Mouse (Mus musculus) embryo, embryonic 10 days (tissue): ENCODE measurements around the gene Chl1.

Experiments used
- DNase-seq: peaks from one replicate; pipeline ENCODE4 v3.0.0-alpha.2; 2015; ENCODE audit warnings: low spot score

Gene Chl1

DNA sequence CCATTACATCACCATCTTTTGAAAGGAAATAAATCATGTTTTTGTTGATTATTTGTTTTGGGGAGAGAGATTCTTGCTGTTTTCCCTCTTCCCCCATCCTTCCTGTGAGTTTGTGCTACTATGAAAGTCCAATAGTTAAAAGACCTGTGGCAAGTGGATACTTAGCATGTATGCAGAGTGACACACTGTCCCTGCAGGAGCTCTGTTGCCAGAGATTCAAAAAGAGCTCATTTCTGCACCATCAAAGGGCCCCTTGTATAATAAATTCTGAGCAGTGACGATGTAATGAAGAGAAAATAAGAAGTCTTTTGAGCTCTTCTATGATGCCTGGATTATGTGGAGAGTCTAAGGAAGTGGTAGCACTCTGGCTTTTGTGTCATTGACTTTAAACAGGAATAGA lies 33.4 kb downstream of the Chl1 start:
- DNase-seq, result no peak

DNA sequence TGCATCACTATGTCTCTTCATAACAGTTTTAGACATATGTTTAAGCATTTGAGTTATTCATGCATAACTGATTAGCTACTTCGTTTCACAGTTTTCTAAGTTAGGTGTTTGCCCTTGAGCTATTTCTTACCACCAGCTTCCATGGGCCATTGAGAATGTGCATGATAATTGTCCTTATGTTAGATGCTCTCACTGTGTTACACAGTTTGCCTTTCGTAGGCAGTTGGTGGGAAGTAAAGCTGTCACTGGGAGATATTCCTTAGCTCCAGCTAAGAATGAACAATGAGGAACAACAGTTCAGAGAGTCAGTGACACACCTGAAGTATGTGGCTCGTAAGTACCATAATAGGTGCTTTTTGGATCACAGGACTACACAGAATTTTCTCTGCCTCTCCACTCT lies 35.9 kb downstream of the Chl1 start:
- DNase-seq, result no peak

DNA sequence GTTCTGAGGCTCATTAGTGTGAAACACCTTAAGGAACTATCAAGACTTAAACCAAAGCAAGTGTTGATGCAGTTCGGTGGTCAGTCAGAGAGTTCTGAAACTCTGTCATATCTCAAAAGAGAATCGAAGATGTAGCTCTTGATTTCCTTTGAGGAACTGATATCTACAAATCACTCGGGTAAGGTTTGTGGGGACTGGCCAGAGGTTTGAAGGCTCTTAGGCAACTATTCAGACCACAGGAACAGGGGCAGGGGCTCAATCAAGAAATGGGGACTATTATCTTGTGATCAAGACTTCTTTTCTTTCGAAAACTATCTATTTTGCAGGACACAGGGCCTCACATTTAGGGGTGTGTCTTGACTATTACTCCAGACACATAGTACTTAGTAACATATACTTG lies 39.5 kb downstream of the Chl1 start:
- DNase-seq, result no peak

- DNase-seq, result no peak
Observed at GRCm38 (mm10) chr6:103558037-103558893, 47.9 kb downstream of the Chl1 start.

DNA sequence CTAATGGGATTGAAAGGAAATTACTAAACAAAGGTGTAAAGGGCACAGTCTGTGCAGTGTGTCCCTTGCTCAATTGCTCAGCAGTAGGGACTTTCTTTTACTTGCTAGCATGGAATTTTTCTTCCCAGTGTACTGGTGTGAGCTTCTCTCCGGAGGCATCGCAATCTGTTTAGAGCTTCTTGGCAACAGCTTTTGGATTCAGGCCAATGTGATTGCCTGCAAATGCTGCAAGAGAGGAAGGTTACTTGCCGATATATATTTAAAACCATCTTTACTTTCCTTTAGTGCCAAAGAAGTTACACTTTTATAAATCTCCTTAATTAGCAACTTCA lies 48.5 kb downstream of the Chl1 start:
- no peak for DNase-seq

DNA sequence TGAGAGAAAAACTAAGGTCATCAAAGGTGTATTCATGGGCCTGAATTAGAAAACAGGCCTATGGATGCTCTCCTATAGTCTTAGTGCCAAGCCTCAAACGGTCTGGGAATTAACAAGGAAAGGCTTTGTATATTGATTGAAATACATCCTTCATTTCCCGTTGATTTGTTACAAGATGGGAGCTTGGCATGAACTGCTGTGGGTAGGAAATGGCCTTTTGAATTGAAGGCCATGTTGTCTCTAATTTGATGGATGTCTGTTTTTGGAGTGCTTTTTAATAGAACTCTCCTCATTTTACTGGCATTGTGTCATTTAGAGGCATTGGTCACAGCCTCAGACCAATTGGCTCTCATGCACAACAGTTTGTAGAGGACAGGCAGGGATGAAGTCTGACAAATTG lies 49.0 kb downstream of the Chl1 start:
- no peak for DNase-seq

GRCm38 (mm10) chr6:103564811-103565210 lies 54.4 kb downstream of the Chl1 start:
- no peak for DNase-seq

DNA sequence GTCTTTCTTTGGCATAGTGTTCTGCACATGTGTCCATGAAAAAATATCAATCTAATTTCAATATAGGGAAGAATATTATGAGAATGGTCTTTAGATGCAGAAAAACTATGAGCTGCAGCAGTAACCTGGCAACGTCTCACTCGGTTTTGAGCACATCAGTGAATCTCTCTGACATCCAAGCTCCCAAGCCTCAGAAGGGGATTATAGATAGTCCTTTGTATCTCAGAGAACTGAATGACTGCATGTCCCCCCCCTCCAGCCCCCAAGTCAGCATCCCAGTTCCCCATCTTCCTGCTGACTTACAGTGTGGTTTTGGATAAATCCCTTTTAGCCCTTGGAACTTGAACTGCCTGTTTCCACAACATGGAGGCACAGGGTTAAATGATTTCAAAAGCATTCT lies 56.9 kb downstream of the Chl1 start:
- no peak for DNase-seq

GRCm38 (mm10) chr6:103572659-103573058 lies 62.3 kb downstream of the Chl1 start:
- DNase-seq, result no peak

DNA sequence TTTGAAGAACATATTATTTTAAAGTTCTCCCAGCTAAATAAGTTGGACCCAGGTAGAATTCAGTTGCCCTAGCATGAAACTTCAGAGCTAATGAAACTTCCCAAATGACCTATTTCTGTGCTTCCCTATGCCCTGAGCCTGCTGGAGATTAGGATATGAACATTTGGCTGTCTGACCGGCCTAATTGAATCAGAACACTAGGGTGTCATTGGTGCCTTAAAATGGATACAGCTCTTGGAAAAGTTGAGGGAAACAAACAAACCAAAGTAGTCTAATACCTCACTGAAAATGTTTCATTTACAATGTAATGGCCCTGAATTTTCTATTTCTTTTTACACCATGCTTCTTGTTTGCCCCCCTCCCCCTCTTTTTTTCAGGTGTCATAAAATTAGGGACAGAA lies 73.8 kb downstream of the Chl1 start:
- no peak for DNase-seq

DNA sequence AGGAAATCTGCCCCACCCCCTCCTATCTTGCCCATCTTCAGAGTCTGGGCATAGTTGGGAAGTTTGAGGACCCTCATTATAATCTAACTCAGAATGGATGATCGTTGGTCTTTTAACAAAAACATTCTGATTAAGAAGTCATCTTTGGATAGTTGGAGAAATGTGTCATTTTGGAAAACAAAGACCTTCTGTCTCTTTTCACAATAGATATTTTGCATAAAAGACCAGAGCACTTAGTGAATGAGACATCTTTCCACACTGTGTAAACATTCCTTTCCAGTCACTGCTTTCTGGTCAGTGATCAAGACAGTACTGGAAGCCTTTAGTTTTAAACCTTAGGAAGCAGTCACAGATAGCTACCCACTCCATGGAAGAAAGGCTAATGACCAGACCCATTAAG lies 75.3 kb downstream of the Chl1 start:
- no peak for DNase-seq

DNA sequence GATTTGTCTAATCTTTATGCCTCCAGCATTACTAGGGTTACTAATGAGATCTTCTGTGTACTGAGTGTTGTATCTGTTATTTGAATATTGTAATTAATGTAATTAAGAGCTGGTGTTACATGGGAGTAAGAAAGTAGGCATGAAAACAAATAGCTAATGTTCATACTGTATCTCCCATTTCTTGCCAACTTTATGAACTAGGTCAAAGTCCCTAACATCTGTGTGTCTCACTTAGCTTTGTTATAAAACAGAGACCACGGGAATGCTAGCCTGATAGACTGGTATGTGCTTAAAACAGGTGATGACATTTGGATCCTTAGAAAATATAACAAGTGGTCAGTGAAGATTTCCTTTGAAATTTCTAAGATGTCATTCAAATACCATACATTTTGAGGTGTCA lies 75.7 kb downstream of the Chl1 start:
- DNase-seq, result no peak

- peak; percentile 37 for DNase-seq
Observed at GRCm38 (mm10) chr6:103602070-103602469, 91.7 kb downstream of the Chl1 start.

DNA sequence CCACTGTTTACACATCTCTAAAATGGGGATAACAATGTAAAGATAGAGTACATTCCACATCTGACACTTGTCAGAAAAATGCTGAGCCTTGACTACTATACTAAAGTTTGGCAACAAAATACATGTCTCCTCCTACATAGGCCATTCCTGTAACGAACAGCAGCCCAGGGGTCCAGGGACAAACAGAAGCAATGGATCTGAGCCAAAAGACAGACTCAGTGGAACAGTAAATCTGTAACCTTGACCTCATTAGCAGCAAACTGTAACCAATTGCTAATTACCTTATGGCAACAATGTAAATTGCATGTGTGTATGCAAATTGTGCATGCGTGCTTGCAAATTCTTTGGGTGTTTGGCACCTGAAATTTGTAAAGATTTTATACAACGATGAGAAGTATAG lies 100.3 kb downstream of the Chl1 start:
- DNase-seq, result no peak

GRCm38 (mm10) chr6:103612626-103613025 lies 102.2 kb downstream of the Chl1 start:
- DNase-seq, result no peak

GRCm38 (mm10) chr6:103613714-103614113 lies 103.3 kb downstream of the Chl1 start:
- no peak for DNase-seq

DNA sequence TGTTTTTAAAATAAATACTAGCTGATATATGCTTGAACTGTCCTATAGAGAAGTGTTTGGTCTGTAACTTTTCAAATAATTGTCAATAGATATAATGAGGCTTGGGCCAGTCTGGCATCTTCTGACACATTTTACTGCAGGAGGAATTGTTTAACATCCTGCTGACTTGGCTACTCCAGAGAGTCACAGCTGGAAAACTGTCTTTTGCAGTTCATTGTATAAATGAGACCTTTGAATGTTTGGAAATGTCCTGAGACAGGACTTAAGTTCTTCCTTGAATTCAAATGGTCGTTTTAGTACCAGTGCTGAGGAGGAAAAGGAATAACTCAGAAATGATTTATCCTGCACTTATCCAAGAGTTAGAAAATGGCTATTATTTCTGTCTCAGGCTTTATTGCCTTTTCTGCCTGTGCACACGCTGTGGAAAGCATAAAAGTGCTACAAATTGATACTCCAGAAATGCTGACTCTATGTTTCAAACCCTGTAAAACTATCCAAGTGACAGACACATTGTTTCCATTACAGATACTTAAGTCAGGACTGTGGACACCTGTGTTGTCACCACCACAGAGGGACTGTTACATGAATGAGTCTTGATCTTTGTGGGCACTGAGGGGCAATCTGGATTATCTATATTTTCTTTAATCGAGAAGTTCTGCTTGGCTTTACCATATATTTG lies 105.7 kb downstream of the Chl1 start:
- DNase-seq, result no peak

DNA sequence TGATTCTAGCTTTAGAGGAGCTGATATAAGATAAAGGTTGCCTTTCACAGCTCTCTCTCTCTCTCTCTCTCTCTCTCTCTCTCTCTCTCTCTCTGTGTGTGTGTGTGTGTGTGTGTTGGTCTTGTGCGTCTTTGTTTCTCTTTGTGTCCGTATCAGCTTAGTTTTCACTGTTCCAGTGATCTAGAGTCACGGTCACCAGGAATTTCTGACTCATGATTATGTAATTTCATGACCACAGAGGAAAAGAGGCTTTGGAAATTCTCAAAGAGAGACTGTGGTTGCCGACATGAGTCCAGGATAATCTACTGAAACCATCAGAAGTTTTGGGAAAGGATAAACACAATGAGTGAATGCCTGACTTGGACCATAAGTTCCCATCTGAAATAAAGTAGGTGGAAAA lies 110.5 kb downstream of the Chl1 start:
- no peak for DNase-seq

DNA sequence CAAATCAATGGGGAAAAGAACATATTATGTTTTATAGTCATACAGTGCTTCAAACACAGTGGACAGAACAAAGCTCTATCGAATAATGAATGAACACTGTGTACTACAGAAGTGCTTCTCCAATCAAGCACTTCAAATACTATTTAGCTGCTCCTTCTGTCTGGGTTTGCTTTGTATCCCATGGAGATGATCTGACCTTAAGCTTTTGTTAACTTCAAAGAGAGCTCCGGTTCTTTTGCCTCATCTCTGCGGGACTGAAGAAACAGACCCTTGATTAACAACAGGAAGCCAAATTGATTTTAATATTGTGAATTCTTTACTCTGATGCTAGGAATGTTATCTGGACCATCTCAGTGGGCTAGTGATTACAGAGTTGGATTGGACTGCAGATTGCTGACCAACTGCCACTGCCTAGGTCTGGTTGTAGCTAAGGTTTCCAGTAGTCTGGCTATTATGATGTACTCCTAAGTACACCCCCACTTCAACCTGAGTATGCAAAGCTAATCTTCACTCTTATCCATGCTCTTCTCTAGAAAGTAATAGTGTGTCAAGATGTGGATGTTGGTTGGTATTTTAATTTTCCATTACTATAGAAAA lies 111.8 kb downstream of the Chl1 start:
- no peak for DNase-seq

DNA sequence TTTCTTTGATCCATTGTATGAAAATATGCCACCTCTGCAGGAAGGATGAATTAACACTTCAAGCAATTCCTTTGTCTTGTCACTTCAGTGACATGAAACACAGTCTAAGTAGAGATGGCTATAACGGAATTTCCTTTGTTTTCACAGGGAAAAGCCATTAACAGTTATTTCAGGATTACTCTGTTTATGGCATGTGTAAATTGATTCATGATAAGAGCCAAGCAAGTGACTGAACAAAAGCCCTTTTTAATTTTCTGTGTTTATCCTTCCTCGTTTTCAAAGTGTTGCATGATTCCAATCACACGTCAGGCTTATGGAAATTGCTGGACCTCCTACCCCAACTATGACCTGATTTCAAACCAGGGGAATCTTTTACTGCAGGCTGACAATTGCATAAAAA lies 122.5 kb downstream of the Chl1 start:
- DNase-seq, result no peak

DNA sequence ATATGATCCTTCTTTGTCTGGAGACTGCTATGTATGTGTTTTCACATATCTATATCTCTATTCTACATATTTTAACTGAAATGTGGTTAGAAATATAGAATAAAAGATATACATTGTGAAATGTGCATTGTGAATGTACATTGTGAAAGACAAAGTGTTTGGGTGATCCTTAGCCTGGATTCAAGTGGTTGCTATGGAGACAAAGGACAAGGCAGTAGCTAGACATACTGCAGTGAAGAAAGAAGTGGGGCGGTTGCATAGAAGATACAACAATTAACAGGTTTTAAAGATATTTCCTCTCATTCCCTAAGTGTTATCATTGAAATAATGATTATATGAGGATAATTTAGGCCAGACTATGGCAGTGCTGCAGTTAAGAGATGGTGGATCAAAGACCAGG lies 146.4 kb downstream of the Chl1 start:
- no peak for DNase-seq

DNA sequence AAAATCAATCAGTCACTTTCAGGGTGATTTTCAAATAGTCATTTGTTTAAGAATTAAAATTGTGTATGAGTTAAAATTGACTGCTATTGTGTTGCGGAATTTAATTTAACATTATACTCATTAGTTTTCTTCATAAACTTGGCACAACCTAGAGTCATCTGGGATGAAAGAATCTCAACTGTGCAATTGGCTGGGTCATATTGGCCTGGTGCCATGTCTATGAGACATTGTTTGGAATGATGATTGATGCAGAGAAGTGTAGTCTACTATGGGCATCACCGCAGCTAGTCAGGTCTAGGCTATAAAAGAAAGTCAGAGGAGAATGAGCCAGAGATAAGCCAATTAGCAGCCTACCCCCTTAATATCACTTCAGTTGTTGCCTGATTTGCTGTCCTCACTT lies 148.8 kb downstream of the Chl1 start:
- DNase-seq, result no peak

DNA sequence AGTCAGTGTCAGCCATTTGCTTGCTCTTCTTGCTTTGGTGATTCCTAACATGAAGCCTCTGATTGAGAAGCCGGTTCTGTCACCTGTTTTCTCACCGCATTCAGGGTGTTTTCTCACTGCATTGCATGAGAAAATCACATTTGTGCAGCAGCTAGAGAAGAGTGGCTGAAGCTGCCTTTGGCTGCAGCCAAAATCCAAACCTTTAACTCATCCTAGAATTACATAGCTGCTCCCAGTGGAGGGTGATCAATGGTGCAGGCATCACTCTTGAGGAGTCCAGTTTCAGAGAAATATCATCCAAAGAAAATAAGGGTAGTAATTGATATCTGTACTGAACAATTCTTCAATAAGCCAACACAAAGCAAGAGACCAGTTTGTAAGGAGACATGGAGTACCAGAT lies 154.8 kb downstream of the Chl1 start:
- no peak for DNase-seq
